Mouse (Mus musculus) heart, postnatal 0 days (tissue): ENCODE measurements around the gene Gm21915.

ENCODE experiments used
- CTCF ChIP-seq: IDR thresholded peaks from 2 replicates; pipeline ENCODE4 v1.5.1; 2016; ENCODE audit warnings: antibody characterized with exemption, control low read depth, low read depth
- EP300 ChIP-seq: IDR thresholded peaks from 2 replicates; pipeline ENCODE4 v1.6.1; 2016; ENCODE audit warnings: antibody characterized with exemption, low read depth

DNA sequence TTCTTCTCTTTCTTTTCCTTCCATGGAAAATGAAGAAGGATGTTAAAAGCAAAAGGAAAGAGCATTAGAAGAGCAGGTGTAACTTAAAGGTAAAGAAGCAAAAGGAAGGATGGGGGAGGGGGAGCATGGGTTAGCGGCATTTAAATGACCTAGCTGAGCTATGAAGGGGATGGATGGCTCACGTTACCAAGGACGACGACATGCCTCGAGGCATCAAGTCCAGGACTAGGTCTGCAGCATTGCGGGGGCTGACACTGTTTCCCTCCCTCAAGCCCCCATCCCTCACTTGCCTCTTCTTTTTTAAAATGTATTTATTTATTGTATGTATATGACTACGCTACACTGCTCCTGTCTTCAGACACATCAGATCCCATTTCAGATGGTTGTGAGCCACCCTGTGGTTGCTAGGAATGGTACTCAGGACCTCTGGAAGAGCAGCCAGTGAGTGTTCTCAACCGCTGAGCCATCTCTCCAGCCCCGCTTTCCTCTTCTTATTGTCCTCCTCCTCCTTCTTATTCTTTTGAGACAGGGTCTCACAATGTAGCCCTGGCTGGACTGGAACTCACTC is 43.2 kb upstream of the Gm21915 start:
- TF ChIP-seq CTCF = no peak
- TF ChIP-seq EP300 = no peak
